Mouse (Mus musculus) embryonic facial prominence, embryonic 11.5 days (tissue): ENCODE measurements around the gene Cpm. TPM values are rescaled to one million over a fixed set of nuclear protein-coding genes. Genes with fewer than 3 reads are reported as not detected.

Experiments used
- ATAC-seq: fragments of 200-750 bp; cut with Nextera tagmentation; replicated peaks from 2 replicates; pipeline ENCODE4 v1.8.0; 2017; ENCODE audit warnings: low read depth; ENCODE audit not compliant: insufficient number of reproducible peaks, low FRiP score, low TSS enrichment
- DNase-seq: peaks from one replicate; pipeline ENCODE4 v3.0.0-alpha.2; 2015; ENCODE audit warnings: low spot score
- H3K27ac ChIP-seq: fragments of 300-500 bp; sonication (generic); replicated peaks from 2 replicates; pipeline ENCODE4 v1.5.1; 2014; ENCODE audit warnings: mild to moderate bottlenecking, low read depth, low read length, control low read depth
- H3K27me3 ChIP-seq: fragments of 300-500 bp; sonication (generic); 2 replicates; pipeline ENCODE4 v1.6.1; 2014; ENCODE audit warnings: mild to moderate bottlenecking, low read length, moderate library complexity, mixed read lengths; ENCODE audit not compliant: control insufficient read depth, insufficient read depth
- H3K36me3 ChIP-seq: fragments of 300-500 bp; sonication (generic); replicated peaks from 2 replicates; pipeline ENCODE4 v1.6.1; 2014; ENCODE audit warnings: low read depth, mild to moderate bottlenecking, low read length, moderate library complexity, mixed read lengths; ENCODE audit not compliant: control insufficient read depth, insufficient read depth
- H3K4me1 ChIP-seq: fragments of 300-500 bp; sonication (generic); 2 replicates; pipeline ENCODE4 v1.6.1; 2014; ENCODE audit warnings: low read length, mixed read lengths; ENCODE audit not compliant: control insufficient read depth, insufficient read depth
- H3K4me2 ChIP-seq: fragments of 300-500 bp; sonication (generic); 2 replicates; pipeline ENCODE4 v1.6.1; 2014; ENCODE audit warnings: low read depth, mild to moderate bottlenecking, control low read depth, low read length, moderate library complexity
- H3K4me3 ChIP-seq: fragments of 300-500 bp; sonication (generic); 2 replicates; pipeline ENCODE4 v1.5.1; 2014; ENCODE audit warnings: low read depth, low read length, control low read depth
- H3K9ac ChIP-seq: fragments of 300-500 bp; sonication (generic); replicated peaks from 2 replicates; pipeline ENCODE4 v1.6.1; 2014; ENCODE audit warnings: mild to moderate bottlenecking, control low read depth, low read length
- H3K9me3 ChIP-seq: fragments of 300-500 bp; sonication (generic); replicated peaks from 2 replicates; pipeline ENCODE4 v1.6.1; 2016; ENCODE audit warnings: mild to moderate bottlenecking, low read length, inconsistent platforms, mixed read lengths; ENCODE audit not compliant: control insufficient read depth
- WGBS: fragments of 180-500 bp; shearing (Covaris S2); extraction: QIAGEN DNeasy Blood & Tissue Kit; methylation state at CpG from one replicate; pipeline ENCODE4 v1.1.7; 2014; 5-methylcytosine and 5-hydroxymethylcytosine counted together
- polyA plus RNA-seq: library from polyadenylated mRNA; unstranded; fragments of >200 nt; fragmentation: Nextera tagmentation; extraction: Ambion mirVana; gene quantifications from 2 replicates; pipeline ENCODE4 v1.2.1, GENCODE M21; 2014

The Cpm gene
- polyA plus RNA-seq, 1 experiment from 2014 or later: 10.9 TPM

- no peaks in the 10 kb centered on the region for H3K9me3 ChIP-seq
- no peak overlapping the region for H3K27ac ChIP-seq
- no peak overlapping the region for H3K4me2 ChIP-seq
Measured at GRCm38 (mm10) chr10:117718161-117719119, 89.1 kb downstream of the Cpm start.

GRCm38 (mm10) chr10:117724136-117724718 is 94.9 kb downstream of the Cpm start:
- no peaks in the 10 kb centered on the region for H3K27me3 ChIP-seq
- H3K4me2 ChIP-seq: no peak overlapping the region
- H3K4me3 ChIP-seq: no peak overlapping the region
- no peaks in the 10 kb centered on the region for H3K9me3 ChIP-seq
- no peaks in the 10 kb centered on the region for H3K4me1 ChIP-seq
- H3K36me3 ChIP-seq: no peaks in the 10 kb centered on the region
- ATAC-seq (no peak), DNase-seq (no peak)
- 79% methylated on average over 5 of the region's 5 CpGs for WGBS
- no peak overlapping the region for H3K9ac ChIP-seq
- no peak overlapping the region for H3K27ac ChIP-seq

More at GRCm38 (mm10) chr10:117718161-117719119, 89.1 kb downstream of the Cpm start:
- Histone ChIP-seq H3K4me1 (no peaks in the 10 kb centered on the region; the same call in 1 of the 2 replicates), H3K4me3 (no peak overlapping the region), H3K9ac (no peak overlapping the region), H3K27me3 (no peaks in the 10 kb centered on the region), H3K36me3 (no peaks in the 10 kb centered on the region)
- DNase-seq (no peak), ATAC-seq (no peak)
- WGBS: 66% methylated on average over 19 of the region's 19 CpGs

- H3K27me3 ChIP-seq: no peaks in the 10 kb centered on the region
- ATAC-seq: no peak
- H3K27ac ChIP-seq: no peak overlapping the region
- no peaks in the 10 kb centered on the region for H3K9me3 ChIP-seq
- H3K4me3 ChIP-seq: no peak overlapping the region
- no peak overlapping the region for H3K4me2 ChIP-seq
- 90% methylated on average over 3 of the region's 3 CpGs for WGBS
- DNase-seq: no peak
- no peak overlapping the region for H3K9ac ChIP-seq
- H3K36me3 ChIP-seq: no peaks in the 10 kb centered on the region
- no peaks in the 10 kb centered on the region for H3K4me1 ChIP-seq
Measured at GRCm38 (mm10) chr10:117724804-117725361, 95.6 kb downstream of the Cpm start.

- no peak overlapping the region for H3K27ac ChIP-seq
- no peaks in the 10 kb centered on the region for H3K27me3 ChIP-seq
- H3K4me1 ChIP-seq: no peaks in the 10 kb centered on the region
- no peaks in the 10 kb centered on the region for H3K9me3 ChIP-seq
- H3K4me3 ChIP-seq: no peak overlapping the region
- no peak for ATAC-seq
- DNase-seq: no peak
- no peaks in the 10 kb centered on the region for H3K36me3 ChIP-seq
- no peak overlapping the region for H3K4me2 ChIP-seq
- 73% methylated on average over 7 of the region's 7 CpGs for WGBS
- no peak overlapping the region for H3K9ac ChIP-seq
Measured at GRCm38 (mm10) chr10:117725671-117726070, 96.4 kb downstream of the Cpm start.

DNA sequence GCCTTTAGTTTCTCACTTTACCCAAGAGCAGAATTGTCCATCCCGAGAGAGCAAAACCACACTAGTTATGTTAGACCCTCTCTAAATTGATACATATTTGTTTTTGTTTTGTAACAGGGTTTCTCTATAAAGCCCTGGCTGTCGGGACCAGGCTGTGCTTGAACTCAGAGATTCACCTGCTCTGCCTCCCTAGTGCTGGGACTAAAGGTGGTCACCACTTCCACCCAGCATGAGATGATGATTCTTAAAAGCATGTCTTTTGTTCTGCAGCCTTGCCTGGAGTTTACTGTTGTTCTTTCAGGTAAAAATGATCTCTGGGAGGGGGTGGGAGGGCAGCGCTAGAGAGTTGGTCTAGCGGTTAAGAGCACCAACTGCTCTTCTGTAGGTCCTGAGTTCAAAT is 97.0 kb downstream of the Cpm start:
- Histone ChIP-seq H3K36me3 (no peaks in the 10 kb centered on the region), H3K9ac (no peak overlapping the region), H3K27ac (no peak overlapping the region), H3K4me2 (no peak overlapping the region), H3K27me3 (no peaks in the 10 kb centered on the region), H3K4me1 (no peaks in the 10 kb centered on the region), H3K9me3 (no peaks in the 10 kb centered on the region), H3K4me3 (no peak overlapping the region)
- DNase-seq: no peak
- 93% methylated on average over 4 of the region's 4 CpGs for WGBS
- no peak for ATAC-seq

GRCm38 (mm10) chr10:117726888-117727385 is 97.6 kb downstream of the Cpm start:
- no peak for DNase-seq
- no peaks in the 10 kb centered on the region for H3K4me1 ChIP-seq
- WGBS: 96% methylated on average over 4 of the region's 4 CpGs
- no peak overlapping the region for H3K4me2 ChIP-seq
- H3K27me3 ChIP-seq: no peaks in the 10 kb centered on the region
- H3K9ac ChIP-seq: no peak overlapping the region
- no peak for ATAC-seq
- H3K36me3 ChIP-seq: no peaks in the 10 kb centered on the region
- no peak overlapping the region for H3K27ac ChIP-seq
- H3K9me3 ChIP-seq: no peaks in the 10 kb centered on the region
- no peak overlapping the region for H3K4me3 ChIP-seq

DNA sequence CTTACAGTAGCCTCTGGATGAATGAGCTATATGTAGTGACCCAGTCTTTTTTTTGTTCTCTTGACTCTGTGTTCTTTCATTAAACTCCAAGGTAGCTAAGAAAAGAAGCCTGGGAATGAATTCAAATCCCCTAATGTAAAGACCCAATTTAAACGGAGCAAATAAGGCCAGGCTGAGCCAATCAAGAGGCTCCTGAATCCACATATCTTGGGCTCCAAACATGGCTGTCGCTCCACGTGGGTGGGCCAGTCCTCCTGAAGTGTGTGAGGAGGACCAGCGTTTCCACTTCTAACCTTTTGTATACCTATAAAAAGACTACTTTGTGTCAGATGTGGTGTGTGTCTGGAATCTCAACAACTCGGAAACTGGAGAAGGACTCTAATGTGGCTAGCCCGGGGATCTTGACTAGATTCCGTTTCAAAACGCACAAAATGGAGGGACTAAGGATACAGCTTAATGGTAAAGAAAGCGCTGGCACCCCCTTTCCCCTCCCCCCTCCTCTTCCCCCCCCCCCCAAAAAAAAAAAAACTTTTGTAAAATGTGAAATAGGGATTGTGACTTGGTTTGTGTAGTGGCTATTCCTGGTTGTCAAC is 98.3 kb downstream of the Cpm start:
- H3K9ac ChIP-seq: no peak overlapping the region
- no peaks in the 10 kb centered on the region for H3K36me3 ChIP-seq
- DNase-seq (no peak), ATAC-seq (no peak)
- no peaks in the 10 kb centered on the region for H3K4me1 ChIP-seq
- H3K4me2 ChIP-seq: no peak overlapping the region
- H3K4me3 ChIP-seq: no peak overlapping the region
- no peaks in the 10 kb centered on the region for H3K27me3 ChIP-seq
- H3K27ac ChIP-seq: no peak overlapping the region
- no peaks in the 10 kb centered on the region for H3K9me3 ChIP-seq
- WGBS: 83% methylated on average over 9 of the region's 9 CpGs
